Comparison of ENCODE assay signal across 9 mouse cellular contexts in the genomic region with DNA sequence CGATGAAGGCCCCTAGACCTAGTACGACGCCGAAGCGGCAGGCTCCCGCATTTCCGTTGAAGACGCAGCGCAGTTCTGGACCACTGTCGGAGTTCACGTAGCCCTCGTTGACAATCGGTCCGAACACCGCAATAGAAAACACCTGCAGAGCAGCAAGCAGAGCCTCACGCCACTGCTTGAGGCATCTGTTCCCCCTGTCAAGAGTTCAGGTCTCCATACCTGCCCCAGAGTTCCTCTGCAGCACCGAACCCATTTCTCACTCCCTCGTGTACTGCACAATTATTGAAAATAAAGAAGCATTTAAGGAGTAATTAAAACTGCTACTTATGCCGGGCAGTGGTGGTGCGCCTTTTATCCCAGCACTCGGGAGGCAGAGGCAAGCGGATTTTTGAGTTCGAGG. TPM values are rescaled to one million over a fixed set of nuclear protein-coding genes. Genes with fewer than 3 reads are reported as not detected.
DNase-seq lines count a peak whose midpoint lies in the region; ATAC-seq lines count a peak whose summit lies in the region.
"Had no signal": no experiment of that assay in that cellular context is flagged by ENCODE, and none has a peak within 500 bp of the region (broad histone marks: within the 10 kb centered on the region; RNA-seq: fewer than 3 reads in every experiment).

No protein-coding gene starts in this region.

- peaks cover 46% of the 10 kb centered on the region for H3K4me1 ChIP-seq in megakaryocyte, embryonic 14.5 days
- H3K4me1 ChIP-seq in forebrain, embryonic 12.5 days = peaks cover 33% of the 10 kb centered on the region
- H3K4me1 ChIP-seq in limb, embryonic 13.5 days = peaks cover 20% of the 10 kb centered on the region
- H3K4me1 ChIP-seq in stomach, embryonic 16.5 days (ENCODE audit: control insufficient read depth, insufficient read depth, low read length) = peaks cover 12% of the 10 kb centered on the region

- no peak for ATAC-seq in megakaryocyte, adult 5-6 weeks (ENCODE audit: poor library complexity, severe bottlenecking)
- no peak for ATAC-seq in forebrain, embryonic 12.5 days (ENCODE audit: low FRiP score)
- ATAC-seq in limb, embryonic 13.5 days (ENCODE audit: low FRiP score, low read depth) = no peak
- no peak for ATAC-seq in stomach, embryonic 16.5 days (ENCODE audit: insufficient read depth, low FRiP score)

- peaks cover 6% of the 10 kb centered on the region for H3K36me3 ChIP-seq in megakaryocyte, embryonic 14.5 days (replicated peaks; ENCODE audit: low read length)
- peaks cover 7% of the 10 kb centered on the region for H3K36me3 ChIP-seq in forebrain, embryonic 12.5 days (replicated peaks)
- peaks cover 7% of the 10 kb centered on the region for H3K36me3 ChIP-seq in limb, embryonic 13.5 days
- no peaks in the 10 kb centered on the region for H3K36me3 ChIP-seq in stomach, embryonic 16.5 days (ENCODE audit: control insufficient read depth, insufficient read depth, low read length)

- H3K27me3 ChIP-seq in megakaryocyte, embryonic 14.5 days (replicated peaks) = peaks cover 52% of the 10 kb centered on the region
- H3K27me3 ChIP-seq in forebrain, embryonic 12.5 days = peaks cover 52% of the 10 kb centered on the region
- peaks cover 59% of the 10 kb centered on the region for H3K27me3 ChIP-seq in limb, embryonic 13.5 days
- H3K27me3 ChIP-seq in stomach, embryonic 16.5 days (ENCODE audit: control insufficient read depth, insufficient read depth, low read length) = peaks cover 44% of the 10 kb centered on the region

- H3K27ac ChIP-seq in forebrain, embryonic 12.5 days = no peak overlapping the region
- no peak overlapping the region for H3K27ac ChIP-seq in limb, embryonic 13.5 days
- H3K27ac ChIP-seq in stomach, embryonic 16.5 days (ENCODE audit: low read length) = no peak overlapping the region

- peak overlapping the region; percentile 52 for H3K4me2 ChIP-seq in forebrain, embryonic 12.5 days
- H3K4me2 ChIP-seq in limb, embryonic 13.5 days (replicated peaks) = peak overlapping the region; percentile 62
- H3K4me2 ChIP-seq in stomach, embryonic 16.5 days (ENCODE audit: low read depth, low read length) = peak overlapping the region; percentile 58

- 19% methylated on average over 23 of the region's 23 CpGs for WGBS in forebrain, embryonic 12.5 days
- WGBS in limb, embryonic 13.5 days = 17% methylated on average over 23 of the region's 23 CpGs
- WGBS in stomach, embryonic 16.5 days = 19% methylated on average over 23 of the region's 23 CpGs

- peak overlapping the region; percentile 90 for H3K4me3 ChIP-seq in megakaryocyte, embryonic 14.5 days (replicated peaks)
- H3K4me3 ChIP-seq in forebrain, embryonic 12.5 days (replicated peaks) = peak overlapping the region; percentile 30
- H3K4me3 ChIP-seq in limb, embryonic 13.5 days = peak overlapping the region; percentile 34
- H3K4me3 ChIP-seq in stomach, embryonic 16.5 days (replicated peaks; ENCODE audit: low read length) = peak overlapping the region; percentile 46

- DNase-seq in thymus, postnatal 4 days = no peak
- no peak for DNase-seq in right cerebral cortex, postnatal 10 days (ENCODE audit: low spot score in 2 of 2)
- DNase-seq: kidney, adult 11 months; right cerebral cortex, postnatal 25 days had no signal

- no peaks in the 10 kb centered on the region for H3K9me3 ChIP-seq in megakaryocyte, embryonic 14.5 days
- H3K9me3 ChIP-seq in forebrain, embryonic 12.5 days = no peaks in the 10 kb centered on the region
- no peaks in the 10 kb centered on the region for H3K9me3 ChIP-seq in limb, embryonic 13.5 days
- no peaks in the 10 kb centered on the region for H3K9me3 ChIP-seq in stomach, embryonic 16.5 days (replicated peaks; ENCODE audit: control insufficient read depth, low read length)

- H3K9ac ChIP-seq in forebrain, embryonic 12.5 days = no peak overlapping the region; the same call in 1 of the 2 replicates
- peak overlapping the region; percentile 55 for H3K9ac ChIP-seq in limb, embryonic 13.5 days
- peak overlapping the region; percentile 60 for H3K9ac ChIP-seq in stomach, embryonic 16.5 days (ENCODE audit: low read length)

RNA-seq across cellular contexts. Expression of a gene that starts 2.2 kb away (rescaled TPM):
- polyA plus RNA-seq in megakaryocyte, embryonic 14.5 days (2012; ENCODE audit: insufficient read depth, low replicate concordance) = 0.04 TPM in 1 of 2 replicates, not detected in the other
- total RNA-seq in megakaryocyte, adult 5-6 weeks (2015) = not detected in 2 replicates
- not detected in 2 replicates for total RNA-seq in megakaryocyte, adult 5-6 weeks (2017)
- polyA plus RNA-seq in forebrain, embryonic 12.5 days (2016; fragmentation: Nextera tagmentation; extraction: Ambion mirVana) = 27.8 and 33.5 TPM in 2 replicates
- 7.8 and 8.4 TPM in 2 replicates for polyA plus RNA-seq in limb, embryonic 13.5 days (2015; fragmentation: Nextera tagmentation; extraction: Ambion mirVana)
- 6.1 and 6.2 TPM in 2 replicates for polyA plus RNA-seq in stomach, embryonic 16.5 days (2015; fragmentation: Nextera tagmentation; extraction: Ambion mirVana)

RNA-seq across cellular contexts. Expression of a gene that starts 8.4 kb away (rescaled TPM):
- 47.3 and 53.9 TPM in 2 replicates for polyA plus RNA-seq in megakaryocyte, embryonic 14.5 days (2012; ENCODE audit: insufficient read depth, low replicate concordance)
- 18.1 and 21.8 TPM in 2 replicates for total RNA-seq in megakaryocyte, adult 5-6 weeks (2015)
- 31.6 and 36.2 TPM in 2 replicates for total RNA-seq in megakaryocyte, adult 5-6 weeks (2017)
- 49.1 and 50.2 TPM in 2 replicates for polyA plus RNA-seq in forebrain, embryonic 12.5 days (2016; fragmentation: Nextera tagmentation; extraction: Ambion mirVana)
- 46.6 and 48.1 TPM in 2 replicates for polyA plus RNA-seq in limb, embryonic 13.5 days (2015; fragmentation: Nextera tagmentation; extraction: Ambion mirVana)
- 34.5 and 35.2 TPM in 2 replicates for polyA plus RNA-seq in stomach, embryonic 16.5 days (2015; fragmentation: Nextera tagmentation; extraction: Ambion mirVana)

RNA-seq across cellular contexts. Expression of a gene that starts 8.4 kb away (rescaled TPM):
- polyA plus RNA-seq in megakaryocyte, embryonic 14.5 days (2012; ENCODE audit: insufficient read depth, low replicate concordance) = 1.5 and 2.1 TPM in 2 replicates
- total RNA-seq in megakaryocyte, adult 5-6 weeks (2015) = 1.5 and 1.7 TPM in 2 replicates
- 0.62 and 1.9 TPM in 2 replicates for total RNA-seq in megakaryocyte, adult 5-6 weeks (2017)
- 1.6 and 2.6 TPM in 2 replicates for polyA plus RNA-seq in forebrain, embryonic 12.5 days (2016; fragmentation: Nextera tagmentation; extraction: Ambion mirVana)
- 2.5 and 3.1 TPM in 2 replicates for polyA plus RNA-seq in limb, embryonic 13.5 days (2015; fragmentation: Nextera tagmentation; extraction: Ambion mirVana)
- polyA plus RNA-seq in stomach, embryonic 16.5 days (2015; fragmentation: Nextera tagmentation; extraction: Ambion mirVana) = 3.8 and 5.8 TPM in 2 replicates

RNA-seq across cellular contexts. Expression of a gene that starts 18.1 kb away (rescaled TPM):
- 45.3 and 55.8 TPM in 2 replicates for polyA plus RNA-seq in megakaryocyte, embryonic 14.5 days (2012; ENCODE audit: insufficient read depth, low replicate concordance)
- total RNA-seq in megakaryocyte, adult 5-6 weeks (2015) = 18.1 and 19.2 TPM in 2 replicates
- 12.7 and 17.8 TPM in 2 replicates for total RNA-seq in megakaryocyte, adult 5-6 weeks (2017)
- 25.5 and 26.9 TPM in 2 replicates for polyA plus RNA-seq in forebrain, embryonic 12.5 days (2016; fragmentation: Nextera tagmentation; extraction: Ambion mirVana)
- 22.2 and 24.7 TPM in 2 replicates for polyA plus RNA-seq in limb, embryonic 13.5 days (2015; fragmentation: Nextera tagmentation; extraction: Ambion mirVana)
- polyA plus RNA-seq in stomach, embryonic 16.5 days (2015; fragmentation: Nextera tagmentation; extraction: Ambion mirVana) = 13.6 and 13.7 TPM in 2 replicates

RNA-seq across cellular contexts. Expression of a gene that starts 19.9 kb away (rescaled TPM):
- polyA plus RNA-seq in megakaryocyte, embryonic 14.5 days (2012; ENCODE audit: insufficient read depth, low replicate concordance) = 16.6 and 17.1 TPM in 2 replicates
- total RNA-seq in megakaryocyte, adult 5-6 weeks (2015) = 9.1 and 10.3 TPM in 2 replicates
- total RNA-seq in megakaryocyte, adult 5-6 weeks (2017) = 15.6 and 21.3 TPM in 2 replicates
- 94.7 and 98.0 TPM in 2 replicates for polyA plus RNA-seq in forebrain, embryonic 12.5 days (2016; fragmentation: Nextera tagmentation; extraction: Ambion mirVana)
- 79.8 and 84.6 TPM in 2 replicates for polyA plus RNA-seq in limb, embryonic 13.5 days (2015; fragmentation: Nextera tagmentation; extraction: Ambion mirVana)
- polyA plus RNA-seq in stomach, embryonic 16.5 days (2015; fragmentation: Nextera tagmentation; extraction: Ambion mirVana) = 63.6 and 70.4 TPM in 2 replicates

Comparison
In these comparisons a context has a peak if more than half of its experiments do, and no peak if none do; other contexts are left out.
1. H3K4me3 ChIP-seq: peak in every context shown above with its lines; median percentile 90 in megakaryocyte, embryonic 14.5 days; 46 in stomach, embryonic 16.5 days; 34 in limb, embryonic 13.5 days; 30 in forebrain, embryonic 12.5 days.